Mouse (Mus musculus) myocyte (in vitro differentiated cells): Measurements from ENCODE around the gene Dlx2. TPM values are rescaled to one million over a fixed set of nuclear protein-coding genes. Genes with fewer than 3 reads are reported as not detected.

Experiments
- H3K27me3 ChIP-seq: one replicate; pipeline ENCODE4 v1.6.1; 2011; ENCODE audit not compliant: control insufficient read depth, insufficient read depth, insufficient read length
- H3K36me3 ChIP-seq: one replicate; pipeline ENCODE4 v1.6.1; 2011; ENCODE audit not compliant: control insufficient read depth, insufficient read depth
- H3K4me2 ChIP-seq: one replicate; pipeline ENCODE4 v1.6.1; 2011; ENCODE audit warnings: low read depth, control low read depth
- H3K4me3 ChIP-seq: one replicate; pipeline ENCODE4 v1.5.1; 2011; ENCODE audit warnings: mild to moderate bottlenecking, control low read depth, moderate library complexity
- H3K79me2 ChIP-seq: one replicate; pipeline ENCODE4 v1.6.1; 2011; ENCODE audit not compliant: control insufficient read depth, insufficient read depth
- H3ac ChIP-seq: one replicate; pipeline ENCODE4 v1.6.1; 2011; ENCODE audit not compliant: control insufficient read depth, insufficient read length
- CEBPB ChIP-seq: IDR thresholded peaks from 2 replicates; pipeline ENCODE4 v1.6.1; 2011; ENCODE audit warnings: mild to moderate bottlenecking, moderate library complexity; ENCODE audit not compliant: poor library complexity, insufficient read depth, severe bottlenecking
- E2F4 ChIP-seq: IDR thresholded peaks from one replicate; pipeline ENCODE4 v1.6.1; 2011; ENCODE audit warnings: mild to moderate bottlenecking, control low read depth, moderate library complexity; ENCODE audit not compliant: insufficient read depth
- MAX ChIP-seq: IDR thresholded peaks from one replicate; pipeline ENCODE4 v1.6.1; 2011; ENCODE audit warnings: low read depth, mild to moderate bottlenecking, control low read depth
- MYOD1 ChIP-seq, 3 experiments: IDR thresholded peaks; one replicate each; pipeline ENCODE4 v1.6.1; 2011; ENCODE audit warnings: control low read depth in 2 of 3, low read depth in 2 of 3, mild to moderate bottlenecking in 2 of 3, moderate library complexity in 1 of 3; ENCODE audit not compliant: insufficient read length in 2 of 3, control insufficient read depth in 1 of 3
- MYOG ChIP-seq, 3 experiments: IDR thresholded peaks; one replicate each; pipeline ENCODE4 v1.6.1; 2011; ENCODE audit warnings: control low read depth in 2 of 3, low read depth in 2 of 3, mild to moderate bottlenecking in 2 of 3; ENCODE audit not compliant: insufficient read length in 2 of 3, control insufficient read depth in 1 of 3, insufficient read depth in 1 of 3
- POLR2A ChIP-seq: IDR thresholded peaks from one replicate; pipeline ENCODE4 v1.6.1; 2011; ENCODE audit warnings: low read depth, mild to moderate bottlenecking, control low read depth, moderate library complexity; ENCODE audit not compliant: insufficient read length
- POLR2AphosphoS2 ChIP-seq: IDR thresholded peaks from one replicate; pipeline ENCODE4 v1.6.1; 2011; ENCODE audit warnings: low read depth, control low read depth; ENCODE audit not compliant: insufficient read length
- REST ChIP-seq: IDR thresholded peaks from one replicate; pipeline ENCODE4 v1.6.1; 2011; ENCODE audit warnings: mild to moderate bottlenecking, control low read depth, moderate library complexity; ENCODE audit not compliant: insufficient read depth, insufficient read length
- SRF ChIP-seq: IDR thresholded peaks from one replicate; pipeline ENCODE4 v1.6.1; 2011; ENCODE audit warnings: low read depth; ENCODE audit not compliant: control insufficient read depth, insufficient read length
- TCF12 ChIP-seq: IDR thresholded peaks from one replicate; pipeline ENCODE4 v1.6.1; 2011; ENCODE audit warnings: mild to moderate bottlenecking, control low read depth; ENCODE audit not compliant: poor library complexity, insufficient read depth, severe bottlenecking
- TCF3 ChIP-seq: IDR thresholded peaks from one replicate; pipeline ENCODE4 v1.6.1; 2011; ENCODE audit warnings: low read depth, control low read depth; ENCODE audit not compliant: insufficient read length
- USF1 ChIP-seq: IDR thresholded peaks from one replicate; pipeline ENCODE4 v1.6.1; 2011; ENCODE audit warnings: low read depth, mild to moderate bottlenecking, control low read depth, moderate library complexity
- polyA plus RNA-seq: library from polyadenylated mRNA; unstranded; fragments of >200 nt; fragmentation: generic; extraction: Trizol; gene quantifications from one replicate; pipeline ENCODE4 v1.2.1, GENCODE M21; 2012; ENCODE audit warnings: missing spikeins

Dlx2 gene
- polyA plus RNA-seq, 1 experiment: 1.7 TPM

GRCm38 (mm10) chr2:71524763-71525162 is 21.8 kb downstream of the Dlx2 start:
- Histone ChIP-seq H3K36me3 (no peaks in the 10 kb centered on the region), H3K27me3 (no peaks in the 10 kb centered on the region), H3ac (no peak overlapping the region), H3K4me3 (no peak overlapping the region), H3K79me2 (no peaks in the 10 kb centered on the region), H3K4me2 (no peak overlapping the region)
- TF ChIP-seq TCF3 (no peak), TCF12 (no peak), USF1 (no peak), POLR2AphosphoS2 (no peak)

GRCm38 (mm10) chr2:71523431-71523830 is 23.1 kb downstream of the Dlx2 start:
- Histone ChIP-seq H3K27me3 (no peaks in the 10 kb centered on the region), H3K36me3 (no peaks in the 10 kb centered on the region), H3ac (no peak overlapping the region), H3K4me3 (no peak overlapping the region), H3K4me2 (no peak overlapping the region), H3K79me2 (no peaks in the 10 kb centered on the region)
- TF ChIP-seq CEBPB (no peak), MYOD1 (IDR thresholded peaks at IDR 0.05; ENCODE audit: control insufficient read depth in 1 of 3, insufficient read length in 2 of 3, low read depth in 2 of 3) (no peak), TCF3 (no peak), REST (no peak), MAX (no peak), E2F4 (no peak)

- no peaks in the 10 kb centered on the region for H3K27me3 ChIP-seq
- no peak for TF ChIP-seq TCF3
- TF ChIP-seq POLR2A: no peak
- no peak for TF ChIP-seq POLR2AphosphoS2
- TF ChIP-seq CEBPB: no peak
- TF ChIP-seq MAX: no peak
- no peak for TF ChIP-seq USF1
- TF ChIP-seq E2F4: no peak
- TF ChIP-seq SRF: no peak
- no peak for TF ChIP-seq REST
- TF ChIP-seq TCF12: no peak
- TF ChIP-seq MYOG (IDR thresholded peaks at IDR 0.05; ENCODE audit: control insufficient read depth in 1 of 3, insufficient read depth in 1 of 3, insufficient read length in 2 of 3, low read depth in 2 of 3): no peak
- TF ChIP-seq MYOD1 (IDR thresholded peaks at IDR 0.05; ENCODE audit: control insufficient read depth in 1 of 3, insufficient read length in 2 of 3, low read depth in 2 of 3): no peak
Observed at GRCm38 (mm10) chr2:71522871-71523270, 23.7 kb downstream of the Dlx2 start.

GRCm38 (mm10) chr2:71517466-71518099 is 29.0 kb downstream of the Dlx2 start:
- H3K4me3 ChIP-seq: no peak overlapping the region
- H3K79me2 ChIP-seq: no peaks in the 10 kb centered on the region
- no peak overlapping the region for H3K4me2 ChIP-seq
- H3K27me3 ChIP-seq: no peaks in the 10 kb centered on the region
- no peak for TF ChIP-seq POLR2AphosphoS2
- no peak for TF ChIP-seq E2F4
- no peak for TF ChIP-seq USF1
- no peak for TF ChIP-seq MYOD1 (IDR thresholded peaks at IDR 0.05; ENCODE audit: control insufficient read depth in 1 of 3, insufficient read length in 2 of 3, low read depth in 2 of 3)
- no peak for TF ChIP-seq MYOG (IDR thresholded peaks at IDR 0.05; ENCODE audit: control insufficient read depth in 1 of 3, insufficient read depth in 1 of 3, insufficient read length in 2 of 3, low read depth in 2 of 3)
- no peak overlapping the region for H3ac ChIP-seq
- H3K36me3 ChIP-seq: no peaks in the 10 kb centered on the region

More at GRCm38 (mm10) chr2:71522871-71523270, 23.7 kb downstream of the Dlx2 start:
- Histone ChIP-seq H3K79me2 (no peaks in the 10 kb centered on the region), H3K4me3 (no peak overlapping the region), H3K36me3 (no peaks in the 10 kb centered on the region), H3ac (no peak overlapping the region), H3K4me2 (no peak overlapping the region)

- Histone ChIP-seq H3K27me3 (no peaks in the 10 kb centered on the region), H3K4me2 (no peak overlapping the region), H3K36me3 (no peaks in the 10 kb centered on the region), H3ac (no peak overlapping the region), H3K79me2 (no peaks in the 10 kb centered on the region), H3K4me3 (no peak overlapping the region)
- TF ChIP-seq SRF (no peak), TCF12 (no peak), CEBPB (no peak), REST (no peak), MYOD1 (IDR thresholded peaks at IDR 0.05; ENCODE audit: control insufficient read depth in 1 of 3, insufficient read length in 2 of 3, low read depth in 2 of 3) (no peak), POLR2A (no peak), POLR2AphosphoS2 (no peak), TCF3 (no peak), MAX (no peak)
Observed at GRCm38 (mm10) chr2:71516995-71517394, 29.6 kb downstream of the Dlx2 start.

GRCm38 (mm10) chr2:71512326-71512725 is 34.2 kb downstream of the Dlx2 start:
- H3K27me3 ChIP-seq: no peaks in the 10 kb centered on the region

More at GRCm38 (mm10) chr2:71512326-71512725, 34.2 kb downstream of the Dlx2 start:
- no peaks in the 10 kb centered on the region for H3K36me3 ChIP-seq
- H3K4me3 ChIP-seq: no peak overlapping the region
- H3K79me2 ChIP-seq: no peaks in the 10 kb centered on the region
- no peak overlapping the region for H3K4me2 ChIP-seq
- TF ChIP-seq TCF3 (no peak), REST (no peak), SRF (no peak), CEBPB (no peak), TCF12 (no peak), USF1 (no peak), MAX (no peak), MYOG (IDR thresholded peaks at IDR 0.05; ENCODE audit: control insufficient read depth in 1 of 3, insufficient read depth in 1 of 3, insufficient read length in 2 of 3, low read depth in 2 of 3) (no peak), POLR2A (no peak)
- no peak overlapping the region for H3ac ChIP-seq
